Mouse (Mus musculus): ENCODE results near the gene Dhx40.
A peak's percentile ranks its signal among the peaks of the same experiment; 100 is the strongest.
"Not testable (repeated sequence)": the region's sequence is repeated elsewhere in the genome, so short reads cannot be mapped to it uniquely, and the experiment has no call there.

The Dhx40 gene

DNA sequence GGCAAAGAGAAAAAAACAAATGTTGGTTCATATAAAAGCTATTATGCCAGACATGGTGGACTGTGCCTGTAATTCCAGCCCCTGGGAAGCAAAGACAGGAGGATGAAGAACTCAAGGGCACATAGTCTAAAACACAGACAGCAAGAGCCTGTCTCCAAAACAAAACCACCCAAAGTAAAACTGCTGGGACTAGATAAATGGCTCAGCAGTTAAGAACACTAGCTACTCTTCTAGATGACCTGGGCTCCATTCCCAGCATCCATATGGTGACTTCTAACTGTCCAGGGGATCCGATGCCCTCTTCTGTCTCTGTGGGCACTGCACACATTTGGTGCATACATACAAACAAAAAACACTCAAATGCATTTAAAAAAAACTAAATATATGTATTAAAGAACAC is 56.5 kb downstream of the Dhx40 start:
- DNase-seq (ENCODE audit: low spot score in 2 of 2) = no peak

- no peak for DNase-seq (ENCODE audit: low spot score in 2 of 2)
Measured at GRCm38 (mm10) chr11:86749776-86750423, 57.6 kb downstream of the Dhx40 start.

DNA sequence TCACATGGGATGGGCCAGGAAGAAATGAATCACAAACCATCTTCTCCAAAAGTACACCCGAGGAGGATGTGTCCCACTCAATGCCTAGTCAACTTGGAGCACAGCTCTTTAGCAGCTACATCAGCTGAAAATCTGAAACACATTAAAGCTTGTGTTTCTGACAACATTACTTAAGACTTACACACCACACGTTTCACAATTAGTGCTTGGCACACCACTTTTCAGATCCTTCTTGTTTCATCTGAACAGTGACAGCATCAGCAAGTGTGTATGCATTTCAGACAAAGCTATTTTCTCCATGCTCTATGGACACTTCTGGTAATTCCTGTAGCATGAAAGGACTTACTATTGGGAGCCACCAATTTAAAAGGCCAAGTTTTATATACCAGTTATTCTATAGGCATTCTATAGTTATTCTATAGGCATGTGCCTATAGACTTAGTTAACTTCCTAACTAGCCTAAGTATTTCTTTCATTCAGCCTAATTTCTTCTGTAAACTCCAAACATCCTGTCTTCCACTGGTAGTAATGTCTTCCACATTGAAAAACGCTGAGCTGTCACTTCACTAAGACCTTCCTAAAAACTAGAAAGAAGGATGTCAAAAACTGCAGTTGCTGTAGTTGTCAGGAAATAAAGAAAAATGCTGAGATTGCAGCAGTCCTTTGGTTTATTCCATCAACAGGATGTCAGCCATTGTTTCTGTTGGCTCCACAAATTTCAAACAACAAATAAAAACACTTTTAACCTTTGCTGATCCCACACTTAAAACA is 61.7 kb downstream of the Dhx40 start:
- no peak for DNase-seq (ENCODE audit: low spot score in 2 of 2)

GRCm38 (mm10) chr11:86742605-86743004 is 64.9 kb downstream of the Dhx40 start:
- no peak for DNase-seq (ENCODE audit: low spot score in 2 of 2)

DNA sequence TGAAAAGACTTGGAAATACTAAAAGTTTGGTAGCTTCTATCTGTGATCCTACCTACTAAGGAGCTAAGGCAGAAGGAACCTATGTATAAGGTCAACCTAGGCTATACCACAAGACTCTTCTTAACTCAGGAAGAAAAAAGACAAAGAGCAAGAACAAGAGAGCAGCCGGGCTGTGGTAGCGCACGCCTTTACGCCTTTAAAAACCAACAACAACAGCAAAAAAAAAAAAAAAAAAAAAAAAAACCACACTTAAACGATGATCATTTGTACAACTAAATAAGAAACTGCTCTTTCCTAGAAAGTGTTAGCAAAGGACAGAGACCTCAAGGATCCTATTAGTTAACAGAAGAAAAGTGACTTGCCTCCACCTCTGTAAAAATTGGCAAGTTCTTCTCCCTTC is 66.0 kb downstream of the Dhx40 start:
- no peak for DNase-seq (ENCODE audit: low spot score in 2 of 2)

GRCm38 (mm10) chr11:86739470-86739869 is 68.1 kb downstream of the Dhx40 start:
- DNase-seq (ENCODE audit: low spot score in 2 of 2) = no peak

- no peak for DNase-seq (ENCODE audit: low spot score in 2 of 2)
Measured at GRCm38 (mm10) chr11:86738956-86739355, 68.6 kb downstream of the Dhx40 start.

DNA sequence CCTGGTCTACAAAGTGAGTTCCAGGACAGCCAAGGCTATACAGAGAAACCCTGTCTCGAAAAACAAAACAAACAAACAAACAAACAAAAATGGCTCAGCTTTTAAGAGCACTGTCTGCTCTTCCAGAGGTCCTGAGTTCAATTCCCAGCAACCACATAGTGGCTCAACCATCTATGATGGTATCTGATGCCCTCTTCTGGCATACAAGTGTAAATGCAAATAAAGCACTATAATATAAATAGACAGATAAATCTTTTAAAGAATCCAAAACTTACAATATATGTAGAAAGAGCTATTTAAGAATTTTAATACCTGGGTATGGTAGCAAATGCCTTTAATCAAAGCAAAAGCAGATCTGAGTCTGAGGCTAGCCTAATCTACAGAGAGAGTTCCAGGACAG is 69.2 kb downstream of the Dhx40 start:
- DNase-seq (ENCODE audit: low spot score in 2 of 2) = not testable (repeated sequence)

- no peak for DNase-seq (ENCODE audit: low spot score in 2 of 2)
Measured at GRCm38 (mm10) chr11:86737301-86738000, 70.1 kb downstream of the Dhx40 start.

DNA sequence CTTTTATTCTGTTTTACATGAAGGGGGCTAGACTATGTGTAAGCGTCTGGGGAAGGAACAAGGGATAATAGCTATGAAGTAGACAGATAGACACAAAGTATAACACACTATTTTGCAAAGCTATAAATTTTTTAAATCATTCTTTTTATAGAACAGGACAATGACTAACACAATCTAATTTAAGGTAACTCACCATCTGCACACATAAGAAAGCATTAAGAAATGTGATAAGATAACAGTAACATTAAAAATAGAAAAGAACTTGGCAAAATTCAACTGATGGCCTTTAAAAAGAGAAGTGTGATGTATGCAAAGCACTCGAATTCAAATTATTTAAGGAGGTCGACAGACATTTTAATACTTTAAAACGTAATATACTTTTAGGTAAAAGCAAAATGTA is 72.6 kb downstream of the Dhx40 start:
- DNase-seq (ENCODE audit: low spot score in 2 of 2) = no peak

- DNase-seq (ENCODE audit: low spot score in 2 of 2) = peak in 1 of 2 experiments; percentile 25
Measured at GRCm38 (mm10) chr11:86734241-86734939, 73.2 kb downstream of the Dhx40 start.

- DNase-seq (ENCODE audit: low spot score in 2 of 2) = no peak
Measured at GRCm38 (mm10) chr11:86731443-86731842, 76.1 kb downstream of the Dhx40 start.

DNA sequence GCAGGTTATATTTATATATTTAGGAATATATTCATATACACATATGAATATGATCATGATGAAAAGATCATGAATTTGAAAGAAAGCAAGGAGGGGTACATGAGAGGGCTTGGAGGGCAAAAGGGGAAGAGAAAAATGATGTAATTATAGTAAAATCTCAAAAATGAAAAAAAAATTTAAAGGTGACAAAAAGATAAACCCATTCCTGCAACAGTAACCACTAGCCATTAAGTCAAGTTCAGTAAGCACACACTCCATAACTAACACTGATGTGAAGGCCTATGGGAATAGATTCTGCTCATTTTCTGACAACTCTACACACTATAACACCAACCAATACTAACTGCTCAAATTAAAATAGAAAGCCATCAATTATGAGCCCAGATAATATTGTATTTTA is 81.9 kb downstream of the Dhx40 start:
- no peak for DNase-seq (ENCODE audit: low spot score in 2 of 2)

DNA sequence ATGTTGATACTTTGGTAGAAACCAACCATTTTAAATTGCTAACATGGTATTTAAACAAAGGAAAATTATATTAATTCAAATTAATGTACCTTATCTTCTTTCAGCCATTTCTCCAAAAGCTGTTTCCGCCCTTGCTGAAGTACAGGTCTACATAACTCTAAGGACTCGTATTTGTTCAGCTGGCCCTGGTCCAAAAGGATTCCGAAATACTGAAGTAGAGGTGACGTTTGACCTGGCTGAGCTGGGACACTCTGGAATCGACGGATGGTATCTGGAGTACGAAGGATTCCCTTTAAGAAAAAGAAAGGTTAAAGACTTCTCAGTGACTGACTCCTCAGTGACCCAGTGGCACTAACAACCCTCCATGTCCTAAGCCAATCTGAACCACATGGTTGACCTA is 82.6 kb downstream of the Dhx40 start:
- no peak for DNase-seq (ENCODE audit: low spot score in 2 of 2)

- DNase-seq (ENCODE audit: low spot score in 2 of 2) = no peak
Measured at GRCm38 (mm10) chr11:86724004-86724403, 83.5 kb downstream of the Dhx40 start.

DNA sequence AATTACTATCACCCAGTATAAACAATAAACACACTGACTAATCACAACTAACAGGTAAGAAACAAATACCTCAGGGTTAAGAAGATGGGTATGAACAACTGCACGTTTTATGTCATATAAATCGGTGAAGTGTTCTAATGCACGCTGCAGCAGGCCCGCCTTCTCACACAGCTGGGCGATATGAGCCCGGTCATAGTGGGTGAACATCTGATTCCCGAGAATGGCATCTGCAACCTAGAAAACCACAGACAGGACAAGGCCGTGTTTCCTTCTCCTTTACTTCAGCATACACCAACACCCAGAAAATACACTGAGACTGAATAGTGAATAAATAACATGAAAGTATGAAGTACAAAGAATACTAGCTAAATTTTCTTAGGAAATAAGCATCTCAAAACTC is 88.2 kb downstream of the Dhx40 start:
- no peak for DNase-seq (ENCODE audit: low spot score in 2 of 2)

Data from frontal cortex, postnatal 36 days (tissue).